Mouse (Mus musculus): Measurements from ENCODE around the gene Sgtb. TPM values are rescaled to one million over a fixed set of nuclear protein-coding genes. Genes with fewer than 3 reads are reported as not detected.
A peak's percentile ranks its signal among the peaks of the same experiment; 100 is the strongest.

The Sgtb gene
- total RNA-seq, 1 experiment: 6.2 TPM

- no peaks in the 10 kb centered on the region for H3K9me3 ChIP-seq (ENCODE audit: control insufficient read depth, insufficient read depth, low read depth, low read length)
- no peaks in the 10 kb centered on the region for H3K36me3 ChIP-seq (ENCODE audit: control insufficient read depth, insufficient read depth, low read length, poor library complexity, severe bottlenecking)
- H3K4me1 ChIP-seq (ENCODE audit: control insufficient read depth in 2 of 2, insufficient read depth in 2 of 2, low read length in 2 of 2, poor library complexity in 1 of 2): peaks cover 0 to 2% of the 10 kb centered on the region in 2 experiments; a peak in 1 of 4 replicates
- no peak overlapping the region; the same call in 1 of the 2 replicates for H3K9ac ChIP-seq (ENCODE audit: insufficient read depth, low read depth, low read length, poor library complexity, severe bottlenecking)
- H3K27ac ChIP-seq (ENCODE audit: insufficient read depth, low read depth, low read length, poor library complexity, severe bottlenecking): no peak overlapping the region
- peak overlapping the region; percentile 79 to 95 for H3K4me3 ChIP-seq (ENCODE audit: insufficient read depth in 1 of 2, low read depth in 1 of 2, low read length in 2 of 2, poor library complexity in 1 of 2, severe bottlenecking in 1 of 2)
- no peak for DNase-seq (ENCODE audit: low read depth, low spot score)
- in situ Hi-C loops (cut with MboI; ENCODE audit: low sequenced_read_pairs in 2 of 2, unreplicated experiment in 2 of 2): no loop called here
- TF ChIP-seq HCFC1 (IDR thresholded peaks at IDR 0.05; ENCODE audit: borderline replicate concordance, insufficient read depth, low read length) (no peak), ZNF384 (IDR thresholded peaks at IDR 0.05; ENCODE audit: low read depth, low read length) (no peak)
These were observed 985 bp downstream of the Sgtb start for GRCm38 (mm10) chr13:104110526-104110925.

- Histone ChIP-seq H3K4me3 (ENCODE audit: insufficient read depth in 1 of 2, low read depth in 1 of 2, low read length in 2 of 2, poor library complexity in 1 of 2, severe bottlenecking in 1 of 2) (no peak overlapping the region), H3K9ac (ENCODE audit: insufficient read depth, low read depth, low read length, poor library complexity, severe bottlenecking) (no peak overlapping the region), H3K9me3 (ENCODE audit: control insufficient read depth, insufficient read depth, low read depth, low read length) (no peaks in the 10 kb centered on the region), H3K27ac (ENCODE audit: insufficient read depth, low read depth, low read length, poor library complexity, severe bottlenecking) (no peak overlapping the region), H3K36me3 (ENCODE audit: control insufficient read depth, insufficient read depth, low read length, poor library complexity, severe bottlenecking) (no peaks in the 10 kb centered on the region), H3K4me1 (ENCODE audit: control insufficient read depth in 2 of 2, insufficient read depth in 2 of 2, low read length in 2 of 2, poor library complexity in 1 of 2) (peaks cover 0 to 2% of the 10 kb centered on the region in 2 experiments; a peak in 1 of 4 replicates)
- TF ChIP-seq CHD2 (IDR thresholded peaks at IDR 0.05; ENCODE audit: low read depth, low read length): no peak
- in situ Hi-C loops (cut with MboI; ENCODE audit: low sequenced_read_pairs in 2 of 2, unreplicated experiment in 2 of 2): no loop called here
- no peak for DNase-seq (ENCODE audit: low read depth, low spot score)
These were observed 2.8 kb downstream of the Sgtb start for GRCm38 (mm10) chr13:104112266-104112900.

GRCm38 (mm10) chr13:104113782-104114181 is 4.2 kb downstream of the Sgtb start:
- no peaks in the 10 kb centered on the region for H3K36me3 ChIP-seq (ENCODE audit: control insufficient read depth, insufficient read depth, low read length, poor library complexity, severe bottlenecking)
- no peak overlapping the region for H3K4me3 ChIP-seq (ENCODE audit: insufficient read depth in 1 of 2, low read depth in 1 of 2, low read length in 2 of 2, poor library complexity in 1 of 2, severe bottlenecking in 1 of 2)
- no peak for TF ChIP-seq ZC3H11A (IDR thresholded peaks at IDR 0.05; ENCODE audit: borderline replicate concordance, low read depth, low read length)
- no peak for TF ChIP-seq HCFC1 (IDR thresholded peaks at IDR 0.05; ENCODE audit: borderline replicate concordance, insufficient read depth, low read length)
- 0 out of 2 replicates have a peak, but pooled peaks have one; percentile 8 for TF ChIP-seq ZNF384 (IDR thresholded peaks at IDR 0.05; ENCODE audit: low read depth, low read length)
- no peak overlapping the region for H3K9ac ChIP-seq (ENCODE audit: insufficient read depth, low read depth, low read length, poor library complexity, severe bottlenecking)
- H3K27ac ChIP-seq (ENCODE audit: insufficient read depth, low read depth, low read length, poor library complexity, severe bottlenecking): no peak overlapping the region
- peak; percentile 30 for DNase-seq (ENCODE audit: low read depth, low spot score)
- no peaks in the 10 kb centered on the region for H3K9me3 ChIP-seq (ENCODE audit: control insufficient read depth, insufficient read depth, low read depth, low read length)
- in situ Hi-C loops (cut with MboI; ENCODE audit: low sequenced_read_pairs in 2 of 2, unreplicated experiment in 2 of 2): no loop called here
- H3K4me1 ChIP-seq (ENCODE audit: control insufficient read depth in 2 of 2, insufficient read depth in 2 of 2, low read length in 2 of 2, poor library complexity in 1 of 2): peaks cover 0 to 2% of the 10 kb centered on the region in 2 experiments; a peak in 1 of 4 replicates

- in situ Hi-C loops (cut with MboI; ENCODE audit: low sequenced_read_pairs in 2 of 2, unreplicated experiment in 2 of 2): no loop called here
- Histone ChIP-seq H3K9ac (ENCODE audit: insufficient read depth, low read depth, low read length, poor library complexity, severe bottlenecking) (no peak overlapping the region), H3K4me1 (ENCODE audit: control insufficient read depth in 2 of 2, insufficient read depth in 2 of 2, low read length in 2 of 2, poor library complexity in 1 of 2) (peaks cover 0 to 2% of the 10 kb centered on the region in 2 experiments; a peak in 1 of 4 replicates), H3K9me3 (ENCODE audit: control insufficient read depth, insufficient read depth, low read depth, low read length) (no peaks in the 10 kb centered on the region), H3K27ac (ENCODE audit: insufficient read depth, low read depth, low read length, poor library complexity, severe bottlenecking) (no peak overlapping the region), H3K36me3 (ENCODE audit: control insufficient read depth, insufficient read depth, low read length, poor library complexity, severe bottlenecking) (no peaks in the 10 kb centered on the region), H3K4me3 (ENCODE audit: insufficient read depth in 1 of 2, low read depth in 1 of 2, low read length in 2 of 2, poor library complexity in 1 of 2, severe bottlenecking in 1 of 2) (no peak overlapping the region)
- TF ChIP-seq CHD2 (IDR thresholded peaks at IDR 0.05; ENCODE audit: low read depth, low read length): no peak
- DNase-seq (ENCODE audit: low read depth, low spot score): no peak
These were observed 5.3 kb downstream of the Sgtb start for GRCm38 (mm10) chr13:104114827-104115226.

GRCm38 (mm10) chr13:104122078-104122840 is 12.7 kb downstream of the Sgtb start:
- Histone ChIP-seq H3K4me1 (ENCODE audit: control insufficient read depth in 2 of 2, insufficient read depth in 2 of 2, low read length in 2 of 2, poor library complexity in 1 of 2) (peaks cover 0 to 3% of the 10 kb centered on the region in 2 experiments; a peak in 3 of 4 replicates), H3K27ac (ENCODE audit: insufficient read depth, low read depth, low read length, poor library complexity, severe bottlenecking) (no peak overlapping the region), H3K4me3 (ENCODE audit: insufficient read depth in 1 of 2, low read depth in 1 of 2, low read length in 2 of 2, poor library complexity in 1 of 2, severe bottlenecking in 1 of 2) (no peak overlapping the region; a peak in 1 of 4 replicates), H3K36me3 (ENCODE audit: control insufficient read depth, insufficient read depth, low read length, poor library complexity, severe bottlenecking) (no peaks in the 10 kb centered on the region), H3K9ac (ENCODE audit: insufficient read depth, low read depth, low read length, poor library complexity, severe bottlenecking) (no peak overlapping the region), H3K9me3 (ENCODE audit: control insufficient read depth, insufficient read depth, low read depth, low read length) (no peaks in the 10 kb centered on the region)
- peak; percentile 28 for DNase-seq (ENCODE audit: low read depth, low spot score)
- in situ Hi-C loops (cut with MboI; ENCODE audit: low sequenced_read_pairs in 2 of 2, unreplicated experiment in 2 of 2): no loop called here
- no peak for TF ChIP-seq ZC3H11A (IDR thresholded peaks at IDR 0.05; ENCODE audit: borderline replicate concordance, low read depth, low read length)
- TF ChIP-seq MAFK (IDR thresholded peaks at IDR 0.05; ENCODE audit: insufficient read depth, low read depth, low read length): no peak
- TF ChIP-seq HCFC1 (IDR thresholded peaks at IDR 0.05; ENCODE audit: borderline replicate concordance, insufficient read depth, low read length): no peak
- no peak for TF ChIP-seq ZNF384 (IDR thresholded peaks at IDR 0.05; ENCODE audit: low read depth, low read length)
- no peak for TF ChIP-seq CHD2 (IDR thresholded peaks at IDR 0.05; ENCODE audit: low read depth, low read length)
